Mouse (Mus musculus) limb, embryonic 15.5 days (tissue): Measurements from ENCODE around the gene Bmpr1a. TPM values are rescaled to one million over a fixed set of nuclear protein-coding genes. Genes with fewer than 3 reads are reported as not detected.

Experiments
- ATAC-seq: fragments of 200-750 bp; cut with Nextera tagmentation; 2 replicates; pipeline ENCODE4 v1.8.0; 2017; ENCODE audit warnings: low read depth, moderate TSS enrichment; ENCODE audit not compliant: insufficient number of reproducible peaks, low FRiP score, low TSS enrichment
- H3K27ac ChIP-seq: fragments of 300-500 bp; sonication (generic); 2 replicates; pipeline ENCODE4 v1.5.1; 2015; ENCODE audit warnings: moderate library complexity, mild to moderate bottlenecking, inconsistent platforms
- H3K27me3 ChIP-seq: fragments of 300-500 bp; sonication (generic); 2 replicates; pipeline ENCODE4 v1.6.1; 2015; ENCODE audit warnings: inconsistent platforms
- H3K36me3 ChIP-seq: fragments of 300-500 bp; sonication (generic); 2 replicates; pipeline ENCODE4 v1.6.1; 2015; ENCODE audit warnings: inconsistent platforms
- H3K4me1 ChIP-seq: fragments of 300-500 bp; sonication (generic); 2 replicates; pipeline ENCODE4 v1.6.1; 2015; ENCODE audit warnings: inconsistent platforms
- H3K4me2 ChIP-seq: fragments of 300-500 bp; sonication (generic); 2 replicates; pipeline ENCODE4 v1.6.1; 2015; ENCODE audit warnings: mild to moderate bottlenecking, inconsistent platforms
- H3K4me3 ChIP-seq: fragments of 300-500 bp; sonication (generic); 2 replicates; pipeline ENCODE4 v1.5.1; 2015; ENCODE audit warnings: mild to moderate bottlenecking, inconsistent platforms
- H3K9ac ChIP-seq: fragments of 300-500 bp; sonication (generic); 2 replicates; pipeline ENCODE4 v1.6.1; 2015; ENCODE audit warnings: inconsistent platforms
- H3K9me3 ChIP-seq: fragments of 300-500 bp; sonication (generic); 2 replicates; pipeline ENCODE4 v1.6.1; 2016; ENCODE audit warnings: inconsistent platforms
- WGBS: fragments of 180-500 bp; shearing (Covaris S2); methylation state at CpG from one replicate; pipeline ENCODE4 v1.1.7; 2015; 5-methylcytosine and 5-hydroxymethylcytosine counted together
- polyA plus RNA-seq: library from polyadenylated mRNA; unstranded; fragments of >200 nt; fragmentation: Nextera tagmentation; extraction: Ambion mirVana; gene quantifications from 2 replicates; pipeline ENCODE4 v1.2.1, GENCODE M21; 2015

Gene Bmpr1a
- polyA plus RNA-seq, 1 experiment from 2014 or later: 54.8 TPM

DNA sequence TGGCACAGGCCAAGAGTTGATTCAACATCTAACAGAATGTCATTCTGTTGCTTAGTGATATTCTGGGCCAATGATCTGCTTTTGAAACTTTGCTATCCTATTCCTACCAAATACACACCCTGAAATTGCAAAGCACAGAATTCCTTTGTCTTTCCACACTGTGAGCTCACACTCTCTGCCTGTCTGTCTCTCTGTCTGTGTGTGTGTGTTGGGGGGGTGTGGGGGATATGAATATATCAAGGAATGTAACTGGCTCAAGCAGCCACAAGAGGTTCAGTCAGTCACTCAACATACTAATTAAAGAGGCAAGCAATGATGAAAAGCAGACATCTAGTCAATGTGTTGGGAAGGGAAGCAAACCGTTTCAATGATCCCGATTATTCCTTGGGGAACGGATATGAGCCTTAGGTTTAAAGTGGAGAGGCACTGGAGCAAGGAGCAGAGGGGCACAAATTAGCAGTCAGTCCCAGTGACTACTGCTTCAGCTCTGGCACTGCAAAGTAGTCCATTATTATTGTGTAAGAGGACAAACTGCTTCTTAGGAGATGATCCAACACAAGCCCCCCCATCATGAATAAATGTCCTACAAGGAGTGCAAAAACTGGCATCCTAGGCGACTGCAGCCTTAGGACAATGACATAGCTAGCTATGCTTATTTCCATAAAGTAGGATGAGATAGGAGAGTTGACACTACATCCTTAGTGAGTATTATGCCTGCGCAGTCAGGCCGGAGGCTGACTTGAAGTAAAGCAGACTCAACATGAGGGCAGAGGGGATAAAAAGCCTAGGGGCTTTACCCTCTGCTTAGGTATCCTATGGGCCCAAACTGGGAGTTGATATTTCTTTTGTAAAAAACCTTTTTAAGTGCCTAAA lies 19.4 kb downstream of the Bmpr1a start:
- Histone ChIP-seq H3K9ac (no peak overlapping the region), H3K36me3 (no peaks in the 10 kb centered on the region), H3K27me3 (no peaks in the 10 kb centered on the region), H3K4me3 (no peak overlapping the region), H3K4me2 (no peak overlapping the region), H3K9me3 (no peaks in the 10 kb centered on the region), H3K27ac (no peak overlapping the region), H3K4me1 (peaks cover 16% of the 10 kb centered on the region; the same call in 1 of the 2 replicates)
- ATAC-seq: no peak
- 62% methylated on average over 6 of the region's 6 CpGs for WGBS

DNA sequence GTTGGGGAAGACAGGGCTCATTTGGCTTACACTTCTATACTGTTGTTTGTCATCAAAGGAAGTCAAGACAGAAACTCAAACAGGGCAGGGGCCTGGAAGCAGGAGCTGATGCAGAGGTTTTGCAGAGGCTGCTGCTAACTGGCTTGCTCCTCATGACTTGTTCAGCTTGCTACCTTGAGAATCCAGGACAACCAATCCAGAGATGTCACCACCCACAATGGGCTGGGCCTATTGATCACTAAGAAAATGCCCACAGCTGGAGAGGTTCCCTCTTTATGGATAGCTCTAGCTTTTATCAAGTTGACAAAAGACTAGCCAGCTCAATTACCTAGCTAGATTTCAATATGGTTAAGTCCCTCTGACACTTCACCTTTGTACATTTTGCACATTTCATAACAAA lies 31.6 kb downstream of the Bmpr1a start:
- Histone ChIP-seq H3K4me2 (no peak overlapping the region), H3K9ac (no peak overlapping the region), H3K9me3 (no peaks in the 10 kb centered on the region), H3K27ac (0 out of 2 replicates have a peak overlapping the region, but pooled peaks have one; percentile 38), H3K4me3 (no peak overlapping the region), H3K4me1 (peaks cover 11% of the 10 kb centered on the region; the same call in 1 of the 2 replicates), H3K27me3 (no peaks in the 10 kb centered on the region), H3K36me3 (no peaks in the 10 kb centered on the region)
- ATAC-seq: no peak

DNA sequence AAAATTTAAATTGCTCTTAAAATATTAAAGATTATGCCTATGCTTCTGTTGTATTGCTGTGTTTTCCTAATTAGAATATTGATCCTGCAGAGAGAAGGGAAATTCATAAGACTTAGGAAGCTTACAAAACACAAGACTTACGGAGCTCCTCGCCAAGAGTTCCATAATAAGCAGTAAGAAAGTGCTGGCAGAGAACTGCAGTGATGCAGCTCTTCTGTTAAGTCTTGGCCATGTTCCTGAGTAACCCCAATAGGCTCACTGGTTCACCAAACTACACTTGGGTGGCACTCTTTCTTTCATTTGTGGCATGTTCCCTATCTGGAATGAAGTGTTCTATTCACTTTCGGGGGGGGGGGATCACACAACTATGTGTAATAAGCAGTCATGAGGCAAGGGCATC lies 36.9 kb downstream of the Bmpr1a start:
- 36% methylated on average over 3 of the region's 3 CpGs for WGBS
- Histone ChIP-seq H3K4me3 (no peak overlapping the region), H3K4me2 (no peak overlapping the region)

DNA sequence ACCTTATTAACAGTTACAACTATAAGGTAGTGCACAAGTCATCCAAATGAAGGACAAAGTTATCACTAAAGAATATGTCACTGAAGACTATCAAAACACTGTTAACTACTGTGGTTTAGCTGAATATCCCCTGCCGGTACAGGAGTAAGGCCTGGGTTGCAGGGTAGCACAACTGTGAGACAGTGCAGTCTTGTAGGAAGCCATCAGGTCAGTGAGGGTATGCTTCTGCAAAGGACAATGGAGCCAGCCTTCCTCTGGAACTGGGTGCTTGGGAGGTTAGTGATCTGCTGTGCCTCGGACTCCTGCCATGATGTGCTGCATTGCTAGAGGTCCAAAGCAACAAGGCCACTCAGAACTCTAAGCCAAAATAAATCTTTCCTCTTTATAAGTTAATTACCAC lies 43.8 kb downstream of the Bmpr1a start:
- Histone ChIP-seq H3K27me3 (no peaks in the 10 kb centered on the region), H3K36me3 (peaks cover 7% of the 10 kb centered on the region), H3K9ac (no peak overlapping the region), H3K4me1 (peaks cover under 1% of the 10 kb centered on the region; the same call in 1 of the 2 replicates), H3K27ac (no peak overlapping the region), H3K9me3 (no peaks in the 10 kb centered on the region), H3K4me2 (no peak overlapping the region), H3K4me3 (no peak overlapping the region)
- no peak for ATAC-seq
- WGBS: 91% methylated on average over 2 of the region's 2 CpGs

More for the DNA sequence above, 36.9 kb downstream of the Bmpr1a start:
- peaks cover 11% of the 10 kb centered on the region for H3K4me1 ChIP-seq
- no peak overlapping the region for H3K9ac ChIP-seq
- ATAC-seq: no peak
- no peak overlapping the region for H3K27ac ChIP-seq
- no peaks in the 10 kb centered on the region for H3K27me3 ChIP-seq
- no peaks in the 10 kb centered on the region for H3K9me3 ChIP-seq
- H3K36me3 ChIP-seq: no peaks in the 10 kb centered on the region

DNA sequence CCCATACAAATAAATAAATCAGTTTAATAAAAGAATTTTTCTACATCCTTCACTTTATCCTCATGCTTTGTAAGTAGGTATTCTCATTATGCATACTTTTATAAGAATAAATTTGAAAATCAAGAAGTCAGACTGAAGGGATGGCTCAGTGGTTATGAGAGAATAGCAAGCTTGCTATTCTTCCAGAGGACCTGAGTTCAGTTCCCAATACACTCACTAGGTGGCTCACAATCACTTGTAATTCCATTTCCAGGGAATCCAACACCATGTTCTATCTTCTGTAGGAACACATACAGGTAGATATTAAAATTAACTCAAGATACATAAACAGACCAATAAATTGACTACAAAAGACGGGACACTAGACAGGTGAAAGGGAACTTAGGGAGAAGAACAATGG lies 44.3 kb downstream of the Bmpr1a start:
- Histone ChIP-seq H3K9ac (no peak overlapping the region), H3K9me3 (no peaks in the 10 kb centered on the region), H3K27ac (no peak overlapping the region), H3K36me3 (peaks cover 7% of the 10 kb centered on the region), H3K4me3 (no peak overlapping the region), H3K27me3 (no peaks in the 10 kb centered on the region), H3K4me2 (no peak overlapping the region), H3K4me1 (peaks cover 6% of the 10 kb centered on the region; the same call in 1 of the 2 replicates)
- 55% methylated on average over 1 of the region's 1 CpGs for WGBS
- no peak for ATAC-seq

DNA sequence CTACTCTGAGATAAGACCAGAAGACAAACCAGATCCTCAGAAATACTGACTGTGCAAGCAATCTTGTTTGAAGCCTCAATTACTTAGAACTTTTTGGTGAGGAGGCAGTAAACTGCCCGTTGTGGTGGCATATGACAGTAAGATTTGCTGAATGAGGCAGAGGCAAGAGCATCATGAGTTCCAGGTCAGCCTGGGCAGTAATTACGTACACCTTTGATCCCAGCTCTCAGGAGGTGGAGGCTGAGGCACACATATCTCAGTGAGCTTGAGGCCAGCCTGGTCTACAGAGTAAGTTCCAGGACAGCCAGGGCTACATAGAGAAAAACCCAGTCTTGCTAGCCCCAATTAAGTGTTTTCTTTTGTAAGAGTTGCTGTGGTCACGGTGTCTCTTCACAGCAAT lies 48.9 kb downstream of the Bmpr1a start:
- Histone ChIP-seq H3K9me3 (no peaks in the 10 kb centered on the region), H3K4me2 (no peak overlapping the region), H3K27ac (peak overlapping the region; percentile 82), H3K36me3 (peaks cover 3% of the 10 kb centered on the region; the same call in 1 of the 2 replicates), H3K4me1 (peaks cover 11% of the 10 kb centered on the region), H3K27me3 (no peaks in the 10 kb centered on the region), H3K9ac (no peak overlapping the region), H3K4me3 (no peak overlapping the region)
- 59% methylated on average over 3 of the region's 3 CpGs for WGBS
- ATAC-seq: no peak

DNA sequence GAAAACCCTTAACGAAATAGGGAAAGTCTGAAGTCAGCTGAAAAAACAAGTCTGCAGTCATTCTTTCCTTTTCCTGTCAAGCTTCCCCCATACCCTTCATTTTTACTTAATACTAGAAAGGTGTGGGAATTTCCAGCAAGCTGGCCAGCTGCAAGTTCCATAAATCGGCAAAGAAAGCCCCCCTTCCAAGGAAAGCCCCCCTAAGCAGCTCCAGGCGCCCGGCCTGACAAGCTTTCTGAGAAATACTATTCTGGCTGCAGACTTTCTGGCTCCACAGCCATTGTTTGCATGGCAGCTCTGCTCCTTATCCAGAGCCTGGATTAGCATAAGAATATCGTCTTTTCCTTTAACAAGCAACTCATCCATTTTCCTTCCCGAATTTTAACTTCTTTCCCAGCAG lies 49.5 kb downstream of the Bmpr1a start:
- Histone ChIP-seq H3K27ac (peak overlapping the region; percentile 82), H3K4me2 (peak overlapping the region; percentile 22; the same call in 1 of the 2 replicates), H3K36me3 (0 out of 2 replicates have a peak, but pooled peaks cover 3% of the 10 kb centered on the region), H3K9me3 (no peaks in the 10 kb centered on the region), H3K27me3 (no peaks in the 10 kb centered on the region), H3K9ac (no peak overlapping the region), H3K4me1 (peaks cover 11% of the 10 kb centered on the region), H3K4me3 (no peak overlapping the region)
- 13% methylated on average over 6 of the region's 6 CpGs for WGBS
- ATAC-seq: 0 out of 2 replicates have a peak, but pooled peaks have one; percentile 14

DNA sequence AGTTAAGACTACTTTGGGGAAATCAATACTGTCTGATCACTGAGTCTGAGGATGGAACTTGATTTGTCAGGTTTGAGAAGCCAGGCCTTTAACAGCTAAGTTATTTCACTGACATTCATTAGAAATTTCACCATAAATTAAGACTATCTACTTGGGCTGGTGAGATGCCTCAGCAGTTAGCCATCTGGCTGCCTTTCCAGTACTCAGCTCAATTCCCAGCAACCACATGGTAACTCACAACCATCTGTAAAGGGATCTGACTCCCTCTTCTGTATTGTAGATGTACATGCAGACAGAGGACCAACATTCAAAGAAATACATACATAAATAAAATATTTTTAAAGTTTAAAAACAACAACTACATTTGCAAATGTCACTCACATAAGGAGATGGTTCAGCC lies 51.3 kb downstream of the Bmpr1a start:
- Histone ChIP-seq H3K36me3 (peaks cover 6% of the 10 kb centered on the region; the same call in 1 of the 2 replicates), H3K4me3 (no peak overlapping the region), H3K4me2 (no peak overlapping the region), H3K27me3 (no peaks in the 10 kb centered on the region), H3K9ac (no peak overlapping the region), H3K9me3 (no peaks in the 10 kb centered on the region), H3K27ac (no peak overlapping the region), H3K4me1 (peaks cover 11% of the 10 kb centered on the region)
- no peak for ATAC-seq

DNA sequence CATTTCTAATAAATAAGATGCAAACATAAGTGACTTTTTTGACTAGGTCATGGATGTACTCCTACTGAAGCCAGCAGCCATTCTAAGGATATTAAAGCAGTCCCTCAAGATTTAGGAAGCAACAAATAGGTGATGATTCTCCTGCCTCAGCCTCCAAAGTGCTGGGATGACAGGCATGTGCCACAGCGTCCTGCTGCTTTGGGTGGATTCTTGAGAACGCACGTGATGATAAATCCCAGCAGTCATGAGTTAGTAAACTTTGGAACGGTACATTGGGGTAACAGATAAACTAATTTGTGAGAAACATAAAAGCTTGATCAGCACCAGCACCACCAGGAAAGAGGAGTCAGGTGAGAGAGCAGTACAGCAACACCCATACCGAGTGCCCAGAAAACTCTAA lies 52.7 kb downstream of the Bmpr1a start:
- Histone ChIP-seq H3K9ac (no peak overlapping the region), H3K4me2 (no peak overlapping the region), H3K27me3 (no peaks in the 10 kb centered on the region), H3K27ac (no peak overlapping the region), H3K4me1 (peaks cover 11% of the 10 kb centered on the region), H3K36me3 (peaks cover 12% of the 10 kb centered on the region), H3K9me3 (no peaks in the 10 kb centered on the region), H3K4me3 (no peak overlapping the region)
- no peak for ATAC-seq
- WGBS: 90% methylated on average over 5 of the region's 5 CpGs

DNA sequence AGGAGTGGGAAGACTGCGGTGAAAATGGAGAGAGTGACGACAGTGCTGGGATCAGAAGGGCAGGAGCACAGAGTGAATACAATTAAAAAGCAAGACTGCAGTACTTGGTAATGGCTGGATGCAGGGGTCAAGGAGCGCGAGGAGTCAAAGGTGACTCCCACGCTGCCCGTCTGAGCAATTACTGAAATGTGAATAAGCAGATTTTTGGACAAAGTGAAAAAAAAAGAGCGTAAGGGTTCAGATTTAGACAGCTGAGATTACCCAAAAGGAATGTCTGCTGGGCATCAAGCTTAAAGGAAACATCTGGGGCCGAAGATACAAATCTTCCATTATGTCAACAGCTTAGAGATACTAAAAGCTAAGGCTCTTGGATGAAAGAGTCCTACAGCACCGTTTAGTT lies 53.3 kb downstream of the Bmpr1a start:
- Histone ChIP-seq H3K27me3 (no peaks in the 10 kb centered on the region), H3K9ac (no peak overlapping the region), H3K27ac (no peak overlapping the region), H3K4me2 (no peak overlapping the region), H3K4me1 (peaks cover 14% of the 10 kb centered on the region), H3K36me3 (peaks cover 12% of the 10 kb centered on the region), H3K9me3 (no peaks in the 10 kb centered on the region), H3K4me3 (no peak overlapping the region)
- WGBS: 74% methylated on average over 9 of the region's 9 CpGs
- no peak for ATAC-seq

DNA sequence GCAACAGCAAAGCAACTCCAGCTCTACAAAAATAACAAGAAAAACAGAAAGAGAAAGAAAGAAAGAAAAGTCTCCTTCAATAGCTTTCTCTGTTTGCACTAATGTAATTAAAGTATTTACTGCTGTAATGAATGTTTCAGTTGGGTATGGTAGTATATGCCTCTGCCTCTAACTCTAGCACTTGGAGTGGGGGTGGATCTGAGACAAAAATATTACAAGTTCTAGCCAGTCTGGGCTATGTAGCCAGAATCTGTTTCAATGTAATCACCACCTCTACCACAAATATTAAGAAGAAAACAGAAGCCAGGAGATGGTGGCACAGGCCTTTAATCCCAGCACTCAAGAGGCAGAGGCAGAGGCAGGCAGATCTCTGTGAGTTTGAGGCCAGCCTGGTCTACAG lies 54.7 kb downstream of the Bmpr1a start:
- no peak for ATAC-seq
- H3K36me3 ChIP-seq: peaks cover 12% of the 10 kb centered on the region
- no peaks in the 10 kb centered on the region for H3K9me3 ChIP-seq

DNA sequence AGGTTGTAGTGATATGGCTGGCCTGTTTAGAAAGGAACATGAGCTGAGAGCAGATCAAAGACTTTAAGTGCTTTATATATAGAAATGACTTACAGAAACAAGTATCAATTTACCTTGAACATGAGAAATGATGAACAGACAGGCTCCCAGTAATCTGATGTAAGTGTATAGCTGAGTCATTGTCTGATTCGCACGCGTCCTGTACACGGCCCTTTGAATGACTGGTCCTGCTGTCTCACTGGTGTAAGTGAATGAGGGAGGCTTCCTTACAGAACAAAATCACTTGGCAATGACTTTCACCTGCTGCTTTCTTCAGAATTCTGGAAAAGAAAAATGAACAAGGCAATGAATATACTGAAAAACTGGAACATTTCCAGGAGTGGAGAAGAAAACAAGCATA lies 55.5 kb downstream of the Bmpr1a start:
- H3K9ac ChIP-seq: no peak overlapping the region
- no peak for ATAC-seq
- H3K27me3 ChIP-seq: no peaks in the 10 kb centered on the region
- H3K27ac ChIP-seq: no peak overlapping the region
- H3K9me3 ChIP-seq: no peaks in the 10 kb centered on the region
- H3K4me3 ChIP-seq: no peak overlapping the region
- H3K36me3 ChIP-seq: peaks cover 12% of the 10 kb centered on the region
- WGBS: 75% methylated on average over 4 of the region's 4 CpGs
- no peak overlapping the region for H3K4me2 ChIP-seq
- peaks cover 6% of the 10 kb centered on the region; the same call in 1 of the 2 replicates for H3K4me1 ChIP-seq

More for the DNA sequence above, 54.7 kb downstream of the Bmpr1a start:
- H3K4me3 ChIP-seq: no peak overlapping the region
- H3K9ac ChIP-seq: no peak overlapping the region
- H3K27ac ChIP-seq: no peak overlapping the region
- H3K4me1 ChIP-seq: peaks cover 8% of the 10 kb centered on the region; the same call in 1 of the 2 replicates
- H3K27me3 ChIP-seq: no peaks in the 10 kb centered on the region
- no peak overlapping the region for H3K4me2 ChIP-seq
